In genomic region chr1:178486828-178487227, GRCm38 (mm10) we compare ENCODE assay signal across 10 mouse cellular contexts. TPM values are rescaled to one million over a fixed set of nuclear protein-coding genes. Genes with fewer than 3 reads are reported as not detected.
DNase-seq lines count a peak whose midpoint lies in the region; ATAC-seq lines count a peak whose summit lies in the region.
"Had no signal": no experiment of that assay in that cellular context is flagged by ENCODE, and none has a peak within 500 bp of the region (broad histone marks: within the 10 kb centered on the region; RNA-seq: fewer than 3 reads in every experiment).

No protein-coding gene starts in this region.

- H3K4me2 ChIP-seq in hindbrain, embryonic 13.5 days: no peak overlapping the region
- H3K4me2 ChIP-seq in hindbrain, embryonic 11.5 days (replicated peaks; ENCODE audit: low read depth, low read length): no peak overlapping the region
- H3K4me2 ChIP-seq in heart, embryonic 15.5 days: peak overlapping the region; percentile 46
- H3K4me2 ChIP-seq in midbrain, embryonic 13.5 days (replicated peaks): no peak overlapping the region

- no peaks in the 10 kb centered on the region for H3K9me3 ChIP-seq in hindbrain, embryonic 13.5 days
- no peaks in the 10 kb centered on the region for H3K9me3 ChIP-seq in hindbrain, embryonic 11.5 days (ENCODE audit: control insufficient read depth, low read length)
- no peaks in the 10 kb centered on the region for H3K9me3 ChIP-seq in heart, embryonic 15.5 days (replicated peaks)
- no peaks in the 10 kb centered on the region for H3K9me3 ChIP-seq in midbrain, embryonic 13.5 days
- H3K9me3 ChIP-seq: hindbrain, embryonic 10.5 days had no signal

- intact Hi-C loops in left cerebral cortex, postnatal 36 days (cut with DNase I): no loop called here

- H3K9ac ChIP-seq in hindbrain, embryonic 13.5 days: no peak overlapping the region
- H3K9ac ChIP-seq in hindbrain, embryonic 11.5 days (ENCODE audit: low read depth, low read length): no peak overlapping the region
- no peak overlapping the region for H3K9ac ChIP-seq in heart, embryonic 15.5 days
- no peak overlapping the region for H3K9ac ChIP-seq in midbrain, embryonic 13.5 days (replicated peaks)
- H3K9ac ChIP-seq: liver, postnatal 0 days had no signal

- H3K4me3 ChIP-seq in hindbrain, embryonic 13.5 days: no peak overlapping the region
- H3K4me3 ChIP-seq in hindbrain, embryonic 11.5 days (ENCODE audit: low read depth, low read length): no peak overlapping the region
- peak overlapping the region; percentile 26; the same call in 1 of the 2 replicates for H3K4me3 ChIP-seq in heart, embryonic 15.5 days
- no peak overlapping the region for H3K4me3 ChIP-seq in midbrain, embryonic 13.5 days (replicated peaks)
- H3K4me3 ChIP-seq: hindbrain, embryonic 10.5 days had no signal

- 0 out of 2 replicates have a peak, but pooled peaks cover 3% of the 10 kb centered on the region for H3K4me1 ChIP-seq in hindbrain, embryonic 13.5 days (replicated peaks)
- 0 out of 2 replicates have a peak, but pooled peaks cover 2% of the 10 kb centered on the region for H3K4me1 ChIP-seq in hindbrain, embryonic 11.5 days (replicated peaks; ENCODE audit: control insufficient read depth, insufficient read depth, low read length)
- peaks cover 22% of the 10 kb centered on the region for H3K4me1 ChIP-seq in heart, embryonic 15.5 days (replicated peaks)
- 0 out of 2 replicates have a peak, but pooled peaks cover 4% of the 10 kb centered on the region for H3K4me1 ChIP-seq in midbrain, embryonic 13.5 days (replicated peaks)

- 68% methylated on average over 5 of the region's 5 CpGs for WGBS in hindbrain, embryonic 13.5 days
- WGBS in hindbrain, embryonic 11.5 days: 84% methylated on average over 5 of the region's 5 CpGs
- WGBS in heart, embryonic 15.5 days: 16% methylated on average over 5 of the region's 5 CpGs
- 86% methylated on average over 5 of the region's 5 CpGs for WGBS in midbrain, embryonic 13.5 days

- peak overlapping the region; percentile 25; the same call in 1 of the 2 replicates for H3K27ac ChIP-seq in hindbrain, embryonic 13.5 days
- H3K27ac ChIP-seq in hindbrain, embryonic 11.5 days (ENCODE audit: low read depth, low read length): no peak overlapping the region
- peak overlapping the region; percentile 83 for H3K27ac ChIP-seq in heart, embryonic 15.5 days
- no peak overlapping the region for H3K27ac ChIP-seq in midbrain, embryonic 13.5 days
- H3K27ac ChIP-seq: hindbrain, embryonic 10.5 days had no signal

- H3K27me3 ChIP-seq in hindbrain, embryonic 13.5 days: no peaks in the 10 kb centered on the region
- no peaks in the 10 kb centered on the region for H3K27me3 ChIP-seq in hindbrain, embryonic 11.5 days (ENCODE audit: control insufficient read depth, insufficient read depth, low read length)
- H3K27me3 ChIP-seq in heart, embryonic 15.5 days: no peaks in the 10 kb centered on the region
- H3K27me3 ChIP-seq in midbrain, embryonic 13.5 days: no peaks in the 10 kb centered on the region

- DNase-seq in hindbrain, embryonic 11.5 days (ENCODE audit: low spot score): no peak
- peak; percentile 85 for DNase-seq in brain, adult 2 months (ENCODE audit: low read depth, low spot score)
- peak; percentile 15 to 23 for DNase-seq in left cerebral cortex, postnatal 36 days (ENCODE audit: low spot score in 2 of 2)
- no peak for DNase-seq in adrenal gland, postnatal 14 days
- DNase-seq in cerebellum, adult 9-11 months: no peak
- DNase-seq: liver, postnatal 0 days had no signal

- H3K36me3 ChIP-seq in hindbrain, embryonic 13.5 days: no peaks in the 10 kb centered on the region
- H3K36me3 ChIP-seq in hindbrain, embryonic 11.5 days (ENCODE audit: control insufficient read depth, insufficient read depth, low read length): no peaks in the 10 kb centered on the region
- H3K36me3 ChIP-seq in heart, embryonic 15.5 days: no peaks in the 10 kb centered on the region
- no peaks in the 10 kb centered on the region for H3K36me3 ChIP-seq in midbrain, embryonic 13.5 days
- H3K36me3 ChIP-seq: hindbrain, embryonic 10.5 days had no signal

- ATAC-seq in hindbrain, embryonic 13.5 days (ENCODE audit: low FRiP score): no peak
- ATAC-seq in hindbrain, embryonic 11.5 days (ENCODE audit: low FRiP score): no peak
- ATAC-seq in heart, embryonic 15.5 days (replicated peaks; ENCODE audit: insufficient number of reproducible peaks, insufficient read depth, low FRiP score, low read depth): peak; percentile 73
- no peak for ATAC-seq in midbrain, embryonic 13.5 days
- ATAC-seq: liver, postnatal 0 days had no signal

RNA-seq across cellular contexts. Expression of gene Kif26b, which starts 42.1 kb away (rescaled TPM):
- polyA plus RNA-seq in hindbrain, embryonic 13.5 days (2015; fragmentation: Nextera tagmentation; extraction: Ambion mirVana): 8.7 and 9.3 TPM in 2 replicates
- 5.7 and 6.5 TPM in 2 replicates for polyA plus RNA-seq in hindbrain, embryonic 11.5 days (2014; fragmentation: Nextera tagmentation; extraction: Ambion mirVana)
- 7.3 and 8.5 TPM in 2 replicates for polyA plus RNA-seq in heart, embryonic 15.5 days (2015; fragmentation: Nextera tagmentation; extraction: Ambion mirVana)
- 10 to 100 TPM in 1 of 2 experiments, 1 to 10 TPM in 1; 6.6 to 10.7 TPM for total RNA-seq in left cerebral cortex, postnatal 36 days (2021)
- 3.0 and 4.7 TPM in 2 replicates for total RNA-seq in adrenal gland, postnatal 14 days (2021)
- polyA plus RNA-seq in midbrain, embryonic 13.5 days (2015; fragmentation: Nextera tagmentation; extraction: Ambion mirVana): 5.4 and 5.7 TPM in 2 replicates

Comparison
In these comparisons a context has a peak if more than half of its experiments do, and no peak if none do; other contexts are left out.
1. H3K27ac ChIP-seq: peak in hindbrain, embryonic 13.5 days (single experiment) and heart, embryonic 15.5 days (single experiment); none in hindbrain, embryonic 11.5 days (single experiment) and midbrain, embryonic 13.5 days (single experiment).
2. DNase-seq: peak in brain, adult 2 months (single experiment) and left cerebral cortex, postnatal 36 days (2 of 2); none in hindbrain, embryonic 11.5 days (single experiment), adrenal gland, postnatal 14 days (single experiment) and cerebellum, adult 9-11 months (single experiment).